Mouse (Mus musculus): ENCODE results near the gene Fmod.

Gene Fmod

GRCm38 (mm10) chr1:134076789-134077188 is 39.7 kb downstream of the Fmod start:
- no peak for DNase-seq (ENCODE audit: low read depth, low spot score)

GRCm38 (mm10) chr1:134077389-134078060 is 40.5 kb downstream of the Fmod start:
- DNase-seq (ENCODE audit: low read depth, low spot score) = no peak

GRCm38 (mm10) chr1:134078061-134078795 is 41.2 kb downstream of the Fmod start:
- DNase-seq (ENCODE audit: low read depth, low spot score) = peak; percentile 69

DNA sequence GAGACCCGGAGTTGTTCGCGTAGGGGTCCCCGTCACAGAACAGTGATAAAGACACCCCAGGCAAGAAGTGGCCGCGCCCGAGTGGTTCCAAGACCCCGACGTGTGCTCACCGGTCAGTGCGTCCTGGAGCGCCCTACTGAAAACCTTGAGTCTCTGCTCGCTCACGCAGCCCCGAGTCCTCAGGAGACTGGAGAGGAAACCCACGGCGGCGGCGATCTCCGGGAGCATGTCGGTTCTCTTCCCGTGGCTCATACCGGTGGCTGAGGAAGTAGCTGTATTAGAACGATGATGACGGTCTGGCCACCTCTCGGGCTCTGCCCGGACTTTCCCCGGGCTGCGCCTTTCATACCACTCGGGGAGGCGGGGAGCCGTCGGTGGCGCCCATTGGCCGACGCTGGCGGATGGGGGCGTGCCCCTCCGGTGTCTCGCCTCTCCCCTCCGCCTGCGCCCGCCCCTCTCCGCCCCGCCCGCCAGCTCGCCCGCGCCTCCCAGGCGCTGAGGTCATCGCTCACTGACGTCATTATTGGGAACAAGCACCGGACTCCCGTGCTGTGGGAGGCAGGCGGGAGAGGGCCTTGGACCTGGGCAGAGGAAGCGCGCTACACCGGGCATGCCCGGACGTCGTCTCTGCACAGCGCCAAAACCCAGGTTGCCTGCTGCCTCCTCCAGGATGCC is 41.9 kb downstream of the Fmod start, which contains the start of gene Btg2:
Gene Btg2, minus strand, starts transcription at position 319 of the 675 bp plus-strand sequence.
- DNase-seq (ENCODE audit: low read depth, low spot score) = peak; percentile 95

GRCm38 (mm10) chr1:134079477-134080163 is 42.6 kb downstream of the Fmod start:
- DNase-seq (ENCODE audit: low read depth, low spot score) = no peak

GRCm38 (mm10) chr1:134080406-134080805 is 43.4 kb downstream of the Fmod start:
- no peak for DNase-seq (ENCODE audit: low read depth, low spot score)

DNA sequence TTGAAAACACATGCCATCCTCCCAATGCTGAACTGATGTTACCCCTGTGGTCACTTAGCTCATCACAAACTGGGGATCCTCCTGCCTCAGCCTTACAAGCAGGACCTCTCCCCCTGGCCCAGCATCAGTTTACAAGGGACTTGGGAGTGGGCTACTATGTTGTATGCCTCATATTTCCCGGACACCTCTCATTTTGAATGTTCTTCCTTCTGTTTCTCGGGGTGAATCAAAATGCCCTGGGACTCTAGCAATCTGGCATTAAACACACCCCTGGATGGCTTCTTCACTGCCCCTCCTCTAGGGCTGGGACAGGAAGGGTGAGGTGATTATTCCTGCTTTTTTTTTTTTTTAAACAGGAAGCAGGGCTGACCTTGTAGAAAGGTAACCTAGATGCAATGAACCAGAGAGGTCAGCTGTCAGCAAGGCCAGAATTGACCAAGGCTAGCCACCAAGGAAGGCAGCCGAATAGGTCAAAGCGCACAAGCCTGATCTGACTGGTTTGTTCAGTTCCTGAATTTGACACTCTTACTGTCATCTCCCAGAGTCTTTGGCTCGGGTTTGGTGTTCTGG is 43.9 kb downstream of the Fmod start:
- DNase-seq (ENCODE audit: low read depth, low spot score) = no peak

GRCm38 (mm10) chr1:134082987-134083516 is 46.0 kb downstream of the Fmod start:
- DNase-seq (ENCODE audit: low read depth, low spot score) = no peak

DNA sequence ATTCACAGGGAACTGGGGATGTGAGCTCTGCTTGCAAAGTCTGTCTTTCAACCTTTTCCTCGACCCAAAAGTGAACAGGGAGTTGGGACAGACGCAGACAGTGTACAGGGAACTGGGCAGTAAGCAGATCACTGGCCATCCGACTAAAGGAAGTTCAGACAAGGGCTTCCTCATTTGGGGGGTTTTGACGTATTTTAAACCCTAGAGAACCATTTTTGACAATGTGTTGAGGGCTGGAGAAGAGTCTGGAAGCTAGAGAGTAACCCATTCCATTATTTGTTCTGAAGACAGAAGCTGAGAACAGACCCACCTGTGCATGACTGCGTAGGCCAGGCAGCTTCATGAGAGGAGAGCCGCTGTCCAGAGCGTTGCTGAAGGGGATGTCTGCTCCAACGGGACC is 46.6 kb downstream of the Fmod start:
- no peak for DNase-seq (ENCODE audit: low read depth, low spot score)

DNA sequence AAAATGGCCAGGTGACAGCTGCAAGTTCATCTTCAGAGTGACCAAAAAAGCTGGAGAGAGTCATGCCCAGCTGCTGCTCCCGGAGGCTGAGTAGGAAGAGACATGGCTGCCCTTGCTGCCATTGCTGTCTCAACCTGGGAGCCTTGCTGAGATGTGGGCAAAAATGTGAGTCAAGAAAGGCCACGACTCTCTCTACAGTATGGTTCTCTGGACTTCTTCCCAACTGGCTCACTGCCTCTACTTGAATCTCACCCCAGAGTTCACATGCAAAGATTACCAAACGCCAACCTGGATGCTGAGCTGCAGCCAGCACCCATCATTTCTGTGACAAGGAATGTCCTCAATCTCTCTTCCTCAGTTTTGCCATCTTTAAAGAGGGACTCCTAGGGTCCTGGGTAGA is 47.1 kb downstream of the Fmod start:
- DNase-seq (ENCODE audit: low read depth, low spot score) = no peak

GRCm38 (mm10) chr1:134086017-134086416 is 49.0 kb downstream of the Fmod start:
- no peak for DNase-seq (ENCODE audit: low read depth, low spot score)

- DNase-seq (ENCODE audit: low read depth, low spot score) = no peak
Measured at GRCm38 (mm10) chr1:134086811-134087398, 49.9 kb downstream of the Fmod start.

GRCm38 (mm10) chr1:134089074-134089473 is 52.0 kb downstream of the Fmod start:
- no peak for DNase-seq (ENCODE audit: low read depth, low spot score)

- DNase-seq (ENCODE audit: low read depth, low spot score) = no peak
Measured at GRCm38 (mm10) chr1:134091851-134092250, 54.8 kb downstream of the Fmod start.

- no peak for DNase-seq (ENCODE audit: low read depth, low spot score)
Measured at GRCm38 (mm10) chr1:134092368-134092767, 55.3 kb downstream of the Fmod start.

DNA sequence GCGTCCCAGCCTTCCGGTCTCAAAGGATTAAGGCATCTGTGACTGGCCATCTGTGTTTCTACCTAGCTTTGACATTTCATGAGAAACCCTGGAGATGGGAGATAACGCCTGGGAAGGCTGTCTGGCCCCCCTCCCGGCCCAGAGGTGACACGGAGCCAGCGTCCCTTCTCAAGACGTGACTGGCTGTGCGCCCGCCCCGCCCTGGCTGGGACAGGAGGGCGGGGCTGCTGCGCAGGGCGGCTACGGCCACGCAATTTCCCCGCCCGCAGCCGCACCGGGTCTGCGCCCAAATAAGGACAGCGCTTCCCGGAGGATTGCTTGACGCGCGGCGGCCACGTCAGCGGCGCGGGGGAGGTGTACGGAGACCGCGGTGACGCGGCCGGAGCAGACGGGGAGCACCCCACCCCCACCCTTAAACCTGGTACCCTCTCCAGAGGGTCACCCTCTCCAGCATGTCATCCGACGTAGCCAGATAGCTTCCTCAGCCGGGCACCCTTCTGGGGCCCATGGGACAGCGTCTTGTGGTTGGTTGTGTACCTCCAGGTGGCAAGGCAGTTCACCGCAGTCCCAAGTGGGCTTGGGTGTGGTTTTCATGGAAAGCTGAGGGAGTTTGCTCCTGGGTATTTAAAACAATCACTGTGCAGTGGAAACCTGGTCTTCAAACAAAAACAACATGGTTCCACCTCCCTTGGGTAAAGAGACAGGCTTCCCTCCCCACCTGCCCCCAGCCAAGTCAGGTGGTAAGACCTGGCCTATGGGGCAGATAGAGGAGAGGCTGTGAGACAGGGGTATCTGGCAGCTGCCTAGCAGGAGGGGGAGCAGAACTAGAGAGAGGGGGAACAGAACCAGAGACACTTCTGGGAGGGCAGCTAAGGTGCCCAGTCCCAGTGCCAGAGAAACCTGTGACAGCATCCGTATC is 56.1 kb downstream of the Fmod start:
- DNase-seq (ENCODE audit: low read depth, low spot score) = peak; percentile 92

DNA sequence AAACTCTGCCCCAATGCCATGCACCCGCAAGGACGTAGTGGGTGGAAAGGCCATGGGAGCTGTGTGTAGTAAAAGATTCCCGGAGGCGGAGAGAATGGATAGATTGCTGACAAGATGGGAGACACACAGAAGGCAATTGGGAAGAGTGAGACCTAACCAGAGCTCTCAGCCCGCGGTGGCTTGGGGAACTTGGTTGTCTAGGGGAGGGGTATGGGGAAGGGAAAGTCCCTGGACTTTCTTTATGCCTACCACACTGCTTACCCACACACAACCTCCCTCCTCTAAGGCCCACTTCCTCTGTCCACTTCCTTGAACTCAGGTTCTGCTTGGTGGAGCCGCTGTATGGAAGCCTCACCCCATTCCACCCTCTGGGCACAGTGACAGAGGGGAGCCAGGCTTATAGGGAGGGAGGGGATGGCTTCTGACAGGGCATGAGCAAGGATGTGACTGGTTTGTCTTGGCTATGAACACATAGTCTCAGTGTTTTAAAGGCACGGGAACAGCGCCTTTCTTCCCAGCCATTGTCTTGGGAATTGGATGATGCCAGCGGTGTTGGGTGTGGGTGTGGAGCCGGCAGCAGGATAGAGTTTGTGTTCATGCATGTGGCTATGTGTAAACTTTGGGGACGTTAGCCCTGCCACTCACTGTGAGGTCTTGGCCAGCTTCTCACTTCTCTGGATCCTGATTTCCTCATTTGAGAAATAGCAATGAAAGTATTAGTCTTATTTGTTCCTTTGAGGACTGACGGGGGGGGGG is 56.9 kb downstream of the Fmod start:
- DNase-seq (ENCODE audit: low read depth, low spot score) = no peak

DNA sequence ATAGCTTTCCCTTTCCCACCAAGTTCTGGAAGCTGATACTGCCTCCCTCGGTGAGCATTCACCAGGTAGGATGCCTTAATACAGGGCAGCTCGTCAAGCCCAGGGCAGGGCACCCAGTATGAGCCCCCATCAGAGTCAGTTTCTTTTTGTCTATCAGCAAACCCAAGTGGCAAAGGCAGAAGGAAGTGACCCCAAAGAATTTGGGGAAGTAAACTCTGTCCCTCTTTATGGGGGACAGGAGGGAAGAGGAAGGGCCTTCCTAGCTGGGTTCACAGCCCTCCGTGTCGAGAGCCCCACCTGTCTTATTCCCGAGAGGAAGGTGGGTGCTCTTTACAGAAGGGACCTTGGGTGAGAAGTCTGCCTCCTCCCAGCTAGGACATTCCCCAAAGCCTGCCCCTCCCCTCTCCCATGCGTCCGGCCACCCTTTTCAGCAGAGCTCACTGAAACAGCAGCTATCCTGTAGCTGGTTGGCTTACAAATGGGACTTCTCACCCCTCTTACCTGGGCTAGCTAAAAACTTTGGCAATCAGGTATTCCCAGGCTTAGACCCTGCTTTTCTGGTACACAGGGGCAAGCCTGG is 58.1 kb downstream of the Fmod start:
- no peak for DNase-seq (ENCODE audit: low read depth, low spot score)

GRCm38 (mm10) chr1:134095721-134096120 is 58.7 kb downstream of the Fmod start:
- no peak for DNase-seq (ENCODE audit: low read depth, low spot score)

Data from c-Kit-negative CD71-positive TER-119-positive erythroid progenitor cells, embryonic 14.5 days (primary cell).